Comparison of ENCODE assay signal across 14 mouse cellular contexts in genomic region chr15:64621876-64622275, GRCm38 (mm10).
DNase-seq lines count a peak whose midpoint lies in the region; ATAC-seq lines count a peak whose summit lies in the region.
"Had no signal": no experiment of that assay in that cellular context is flagged by ENCODE, and none has a peak within 500 bp of the region (broad histone marks: within the 10 kb centered on the region; RNA-seq: fewer than 3 reads in every experiment).

No protein-coding gene starts in this region.

- DNase-seq in frontal cortex, postnatal 25 days (ENCODE audit: low spot score in 2 of 2): no peak
- peak; percentile 12 to 21 for DNase-seq in heart, adult 18-20 months
- DNase-seq in heart, postnatal 10 days: no peak
- DNase-seq in Muller cell, postnatal 12 days (ENCODE audit: inconsistent ontology term): peak; percentile 68
- peak; percentile 32 for DNase-seq in fibroblast of lung, adult 2 months (ENCODE audit: low read depth)
- no peak for DNase-seq in layer of hippocampus, adult 9-10 months (ENCODE audit: low spot score)
- DNase-seq in left cerebral cortex, adult 9 months (ENCODE audit: low spot score in 2 of 2): no peak
- DNase-seq: kidney, adult 2 months; kidney, postnatal 14 days; liver, postnatal 0 days; spleen, adult 18-20 months had no signal

- peak; percentile 26; the same call in 1 of the 2 replicates for ATAC-seq in frontal cortex, adult (ENCODE audit: low TSS enrichment)
- ATAC-seq: forebrain, embryonic 16.5 days; liver, postnatal 0 days; midbrain, embryonic 15.5 days had no signal

- intact Hi-C loops in heart, postnatal 10 days (cut with DNase I): loop anchor here (10.0 kb wide), 1 partner anchor 307 kb away; no protein-coding TSS in a partner anchor

Comparison
In these comparisons a context has a peak if more than half of its experiments do, and no peak if none do; other contexts are left out.
1. DNase-seq: peak in heart, adult 18-20 months (2 of 2), Muller cell, postnatal 12 days (single experiment) and fibroblast of lung, adult 2 months (single experiment); none in frontal cortex, postnatal 25 days (0 of 2), heart, postnatal 10 days (0 of 2), layer of hippocampus, adult 9-10 months (single experiment) and left cerebral cortex, adult 9 months (0 of 2).